Mouse (Mus musculus): ENCODE data around the gene Fam192a. TPM values are rescaled to one million over a fixed set of nuclear protein-coding genes. Genes with fewer than 3 reads are reported as not detected.

The Fam192a gene
- polyA plus RNA-seq, 1 experiment from 2014 or later: 55.6 TPM

Other genes starting within 250 kb of the Fam192a start
- gene Herpud1, start 215.6 kb downstream of the Fam192a start, polyA plus RNA-seq (2014; fragmentation: Nextera tagmentation; extraction: Ambion mirVana): 77.7 and 97.4 TPM in 2 replicates
- gene Nlrc5, start 167.6 kb downstream of the Fam192a start, polyA plus RNA-seq (2014; fragmentation: Nextera tagmentation; extraction: Ambion mirVana): 0.48 and 0.69 TPM in 2 replicates
- gene Cpne2, start 69.0 kb downstream of the Fam192a start, polyA plus RNA-seq (2014; fragmentation: Nextera tagmentation; extraction: Ambion mirVana): 9.8 and 10.2 TPM in 2 replicates
- 27.9 and 33.0 TPM in 2 replicates for gene Rspry1, start 60 bp downstream of the Fam192a start, polyA plus RNA-seq (2014; fragmentation: Nextera tagmentation; extraction: Ambion mirVana)
- gene Arl2bp, start 64.6 kb upstream of the Fam192a start, polyA plus RNA-seq (2014; fragmentation: Nextera tagmentation; extraction: Ambion mirVana): 53.5 and 61.0 TPM in 2 replicates
- 41.0 and 45.1 TPM in 2 replicates for gene Pllp, start 94.3 kb upstream of the Fam192a start, polyA plus RNA-seq (2014; fragmentation: Nextera tagmentation; extraction: Ambion mirVana)
- not detected in 2 replicates for gene Ccl22, start 143.6 kb upstream of the Fam192a start, polyA plus RNA-seq (2014; fragmentation: Nextera tagmentation; extraction: Ambion mirVana)
- gene Cx3cl1, start 170.0 kb upstream of the Fam192a start, polyA plus RNA-seq (2014; fragmentation: Nextera tagmentation; extraction: Ambion mirVana): 7.2 and 10.8 TPM in 2 replicates
- gene Ccl17, start 208.5 kb upstream of the Fam192a start, polyA plus RNA-seq (2014; fragmentation: Nextera tagmentation; extraction: Ambion mirVana): not detected in 2 replicates
- 81.6 and 83.4 TPM in 2 replicates for gene Coq9, start 236.3 kb upstream of the Fam192a start, polyA plus RNA-seq (2014; fragmentation: Nextera tagmentation; extraction: Ambion mirVana)
- gene Ciapin1, start 236.4 kb upstream of the Fam192a start, polyA plus RNA-seq (2014; fragmentation: Nextera tagmentation; extraction: Ambion mirVana): 94.9 and 102 TPM in 2 replicates

Measured in intestine, embryonic 14.5 days (tissue).